Mouse (Mus musculus) lung, adult 2 months (tissue): Measurements from ENCODE around the gene Gramd1a.

Experiments
- CTCF ChIP-seq: fragments of 200-500 bp; IDR thresholded peaks from 2 replicates; pipeline ENCODE4 v1.5.1; 2011; ENCODE audit warnings: mild to moderate bottlenecking, low read length, control low read depth; ENCODE audit not compliant: insufficient read depth
- POLR2A ChIP-seq: fragments of 200-500 bp; IDR thresholded peaks from 2 replicates; pipeline ENCODE4 v1.6.1; 2011; ENCODE audit warnings: low read depth, mild to moderate bottlenecking, control low read depth, low read length, borderline replicate concordance; ENCODE audit errors: extremely low read depth

GRCm38 (mm10) chr7:31094774-31095501, 60.8 kb downstream of the Gramd1a start:
- no peak for TF ChIP-seq CTCF
- TF ChIP-seq POLR2A = no peak
